Mouse (Mus musculus) mesoderm, embryonic 11.5 days (tissue): ENCODE measurements around the gene Gm11037.

Source experiments
- DNase-seq: peaks from one replicate; pipeline ENCODE4 v3.0.0-alpha.2; 2012; ENCODE audit warnings: low read depth, low spot score

The Gm11037 gene

GRCm38 (mm10) chr2:131128636-131129157 lies 4.6 kb upstream of the Gm11037 start:
- DNase-seq = no peak

GRCm38 (mm10) chr2:131129836-131130235 lies 3.5 kb upstream of the Gm11037 start:
- DNase-seq = no peak

GRCm38 (mm10) chr2:131130849-131131248 lies 2.4 kb upstream of the Gm11037 start:
- no peak for DNase-seq

DNA sequence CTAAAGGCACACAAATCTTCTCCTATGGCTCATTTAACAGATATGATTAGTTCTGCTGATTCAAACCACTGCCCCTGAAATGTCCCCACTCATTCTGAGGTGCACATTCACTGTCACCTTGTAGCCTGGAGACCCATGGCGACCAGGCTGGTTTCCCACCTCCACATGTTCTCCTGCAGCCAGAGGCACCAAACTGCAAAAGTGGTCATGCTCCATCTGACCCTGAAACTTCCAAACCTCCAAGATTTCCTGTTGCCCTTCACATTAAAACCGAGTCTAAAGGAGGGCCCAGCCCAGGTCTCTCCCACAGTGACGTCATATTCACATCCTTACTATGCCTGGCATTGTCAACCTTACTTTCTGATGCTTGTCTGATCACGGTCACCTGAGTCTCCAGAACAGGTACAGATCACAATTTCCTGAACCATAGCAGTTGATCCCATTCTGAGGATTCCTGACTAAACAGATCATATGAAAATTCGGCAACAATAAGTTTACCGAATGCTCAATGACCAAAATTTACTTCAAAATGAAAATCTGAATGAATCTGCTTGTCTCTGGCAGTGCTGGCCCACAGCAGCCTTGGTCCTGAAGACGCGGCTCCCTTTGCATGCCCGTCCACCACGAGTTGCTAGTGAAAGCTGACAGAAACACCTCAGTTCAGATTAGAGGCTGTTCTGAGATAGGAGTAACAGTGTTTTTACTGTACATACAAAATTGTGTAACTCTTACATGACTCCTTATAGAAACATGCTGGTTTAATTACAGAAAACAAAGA lies 997 bp upstream of the Gm11037 start:
- no peak for DNase-seq

DNA sequence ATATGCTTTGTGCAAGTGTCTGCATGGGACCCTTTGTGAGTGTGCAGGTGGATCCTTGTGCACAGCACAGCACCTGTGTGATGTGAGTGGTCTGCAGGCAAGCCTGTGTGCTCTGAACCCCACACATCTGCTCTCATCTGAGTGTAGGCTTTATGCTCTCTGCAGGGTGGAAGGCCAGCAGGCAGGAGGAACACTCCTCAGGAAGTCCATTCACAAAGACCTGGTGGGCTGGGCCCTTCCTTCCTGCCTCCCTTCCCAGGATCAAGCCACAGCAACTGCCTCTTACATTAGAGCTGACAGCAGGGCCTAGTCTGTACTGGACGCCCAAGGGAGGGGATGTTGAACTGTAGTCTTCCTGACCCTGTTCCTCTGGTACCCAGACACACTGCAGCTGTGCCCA lies 1.1 kb downstream of the Gm11037 start:
- DNase-seq = no peak

DNA sequence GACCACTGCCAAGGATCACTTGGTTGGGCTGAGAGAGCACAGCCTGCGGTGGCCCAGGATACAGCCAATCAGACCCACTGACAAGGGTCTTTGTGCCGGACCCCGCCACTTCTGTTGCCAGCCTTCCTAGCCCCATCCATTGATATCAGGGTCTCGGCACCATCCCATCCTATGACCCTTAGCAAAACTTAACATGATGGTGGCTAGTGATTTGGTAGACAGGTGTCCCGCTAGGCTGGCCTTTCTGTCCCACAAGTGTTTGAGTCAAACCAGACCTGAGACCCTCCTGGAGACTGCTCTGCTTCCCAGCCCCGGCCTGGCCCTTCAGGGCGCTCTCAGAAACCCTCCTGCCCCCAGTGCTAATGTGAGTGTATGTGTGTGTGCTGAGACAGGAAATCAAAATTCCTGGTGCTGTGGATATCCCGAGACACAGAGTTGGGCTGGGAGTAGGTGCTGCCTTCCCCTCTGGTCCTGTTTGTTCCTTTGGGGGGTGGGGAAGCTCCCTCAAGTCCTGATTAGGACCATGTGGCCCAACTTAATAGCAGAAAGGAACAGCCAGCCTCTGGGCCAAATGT lies 1.6 kb downstream of the Gm11037 start:
- DNase-seq = no peak

DNA sequence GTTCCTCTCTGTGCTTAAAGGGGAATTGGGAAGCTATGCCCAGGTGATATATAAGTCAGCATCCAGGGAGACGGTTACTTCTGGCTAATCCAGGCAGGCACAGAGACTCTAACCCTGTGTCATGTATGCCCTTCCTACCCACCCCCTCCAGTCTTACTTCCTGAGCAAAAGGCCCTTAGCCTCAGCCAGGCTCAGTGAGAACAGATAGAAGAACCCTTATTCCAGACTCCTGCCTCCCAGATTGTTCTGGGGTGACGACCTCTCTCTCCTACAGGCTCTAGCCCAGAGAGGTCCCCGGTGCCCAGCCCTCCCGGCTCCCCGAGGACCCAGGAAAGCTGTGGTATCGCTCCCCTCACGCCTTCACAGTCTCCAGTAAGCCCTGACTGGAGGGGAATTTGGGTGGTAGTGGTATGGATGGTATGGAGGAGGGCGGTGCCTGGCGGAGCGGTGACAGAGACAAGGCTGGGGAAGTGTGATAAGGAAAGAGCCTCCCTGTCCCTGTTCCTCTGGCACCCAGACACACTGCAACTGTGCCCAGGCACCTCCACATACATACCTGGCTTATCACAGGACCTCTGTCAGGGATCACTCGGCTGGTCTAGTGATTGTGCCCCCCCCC lies 2.3 kb downstream of the Gm11037 start:
- no peak for DNase-seq

GRCm38 (mm10) chr2:131138296-131138695 lies 5.0 kb downstream of the Gm11037 start:
- no peak for DNase-seq

DNA sequence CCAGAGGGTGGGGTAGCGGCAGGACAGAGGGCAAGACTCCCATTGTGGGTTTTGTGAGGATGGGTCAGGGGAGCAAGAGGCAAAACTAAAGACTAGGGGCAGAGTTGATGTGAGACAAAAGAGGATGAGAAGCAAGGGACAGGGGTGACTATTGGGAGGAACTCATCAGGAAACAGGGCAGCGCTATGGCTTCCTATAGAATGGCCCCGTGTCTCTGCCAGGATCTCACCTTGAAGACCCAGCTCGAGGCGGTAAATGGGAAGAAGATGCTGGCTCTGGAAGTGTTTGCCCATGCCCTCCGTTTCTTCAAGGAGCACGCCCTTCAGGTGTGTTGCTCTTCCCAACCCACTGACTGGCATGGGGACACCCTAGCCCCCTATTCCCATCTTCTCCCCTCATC lies 5.5 kb downstream of the Gm11037 start:
- DNase-seq = no peak

- DNase-seq = no peak
Observed at GRCm38 (mm10) chr2:131139287-131139686, 6.0 kb downstream of the Gm11037 start.

DNA sequence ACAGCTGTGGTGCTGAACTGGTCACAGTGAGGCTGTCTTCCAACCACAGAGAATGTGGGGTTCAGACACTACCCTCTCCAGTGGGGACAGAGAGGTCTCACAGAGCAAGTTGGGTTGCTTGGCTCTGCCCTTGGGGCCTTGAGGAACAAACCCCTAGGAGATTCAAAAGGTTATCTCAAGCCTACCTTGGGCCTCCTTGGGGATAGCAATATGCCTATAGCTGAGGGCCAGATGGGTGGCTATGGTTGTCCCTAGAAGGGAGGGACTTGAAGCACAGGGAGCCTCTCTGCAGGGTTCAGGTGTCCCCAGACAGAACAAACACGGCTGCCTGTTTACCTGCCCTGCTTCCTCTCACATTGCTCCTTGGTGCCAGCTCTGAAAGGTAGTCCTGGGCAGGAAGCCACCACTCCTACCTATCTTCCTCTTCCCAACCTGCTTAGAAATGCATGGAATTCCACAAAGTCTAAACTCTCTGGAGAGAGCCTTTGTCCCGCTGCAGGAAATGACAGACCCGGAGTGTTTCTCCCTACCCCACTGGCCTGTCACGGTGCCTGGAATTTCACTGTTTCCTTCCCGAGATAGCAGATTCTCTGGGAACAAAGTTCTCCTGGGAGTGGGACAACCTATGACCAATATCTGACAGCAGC lies 6.7 kb downstream of the Gm11037 start:
- no peak for DNase-seq

DNA sequence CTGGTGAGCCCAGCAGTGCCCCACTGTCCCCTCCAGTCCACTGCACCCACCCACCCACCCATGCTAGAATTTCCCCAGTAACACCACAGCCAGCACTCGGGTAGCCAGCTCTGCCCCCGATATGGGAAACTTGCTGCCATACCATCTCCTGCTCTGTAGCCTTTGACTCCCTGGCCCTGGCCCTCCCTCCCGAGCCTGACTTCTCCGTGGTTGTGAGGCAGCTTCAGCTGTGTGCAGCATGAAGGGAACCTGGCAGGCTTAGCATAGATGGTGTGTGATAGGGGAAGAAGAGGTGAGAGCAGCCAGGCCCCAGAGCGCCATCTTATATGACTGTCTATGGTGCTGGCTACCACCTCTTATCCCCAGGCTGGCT lies 7.2 kb downstream of the Gm11037 start:
- DNase-seq = no peak

- no peak for DNase-seq
Observed at GRCm38 (mm10) chr2:131141336-131141986, 8.2 kb downstream of the Gm11037 start.

DNA sequence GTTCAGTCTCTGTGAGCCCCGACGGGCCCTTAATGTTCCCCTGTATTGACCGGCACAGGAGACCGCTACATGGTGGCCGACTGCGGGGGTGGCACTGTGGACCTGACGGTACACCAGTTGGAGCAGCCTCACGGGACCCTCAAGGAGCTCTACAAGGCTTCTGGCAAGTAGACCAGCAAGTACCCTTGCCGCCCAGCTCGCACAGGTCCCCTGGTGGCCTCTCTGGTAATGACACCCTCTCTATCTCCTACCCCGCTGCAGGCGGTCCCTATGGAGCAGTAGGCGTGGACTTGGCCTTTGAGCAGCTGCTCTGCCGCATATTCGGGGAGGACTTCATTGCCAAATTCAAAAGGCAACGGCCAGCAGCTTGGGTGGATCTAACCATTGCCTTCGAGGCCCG lies 9.3 kb downstream of the Gm11037 start:
- DNase-seq = peak; percentile 80

DNA sequence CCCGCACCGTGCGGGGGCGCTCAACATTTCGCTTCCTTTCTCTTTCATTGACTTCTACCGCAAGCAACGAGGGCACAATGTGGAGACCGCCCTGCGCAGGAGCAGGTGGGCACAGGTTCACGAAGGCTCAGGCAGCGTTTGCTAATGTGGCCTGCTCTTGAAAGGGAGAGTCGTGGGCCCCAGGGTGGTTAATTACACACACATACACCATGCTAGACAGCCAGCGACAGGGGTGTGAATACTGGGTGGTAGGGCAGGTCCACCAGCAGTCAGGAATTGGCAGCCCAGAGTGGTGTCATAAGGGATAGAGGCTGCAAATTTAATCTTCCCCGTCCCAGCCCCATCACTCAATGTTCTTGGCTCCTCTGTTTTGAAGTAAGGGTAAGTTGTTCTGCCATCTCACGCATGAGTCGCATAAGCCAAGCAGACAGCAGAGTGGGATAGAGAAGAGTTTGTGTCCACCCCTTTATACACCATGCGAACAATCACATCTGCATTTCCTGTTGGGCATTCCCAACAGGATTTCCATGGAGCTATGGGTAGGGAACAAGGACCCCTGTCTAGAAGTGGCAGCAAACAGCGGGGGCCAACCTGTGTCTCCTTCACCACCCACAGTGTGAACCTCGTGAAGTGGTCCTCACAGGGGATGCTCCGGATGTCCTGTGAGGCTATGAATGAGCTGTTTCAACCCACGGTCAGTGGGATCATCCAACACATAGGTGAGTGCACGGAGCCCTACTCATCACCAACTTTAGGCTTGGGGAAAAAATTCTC lies 9.9 kb downstream of the Gm11037 start:
- no peak for DNase-seq

- DNase-seq = no peak
Observed at GRCm38 (mm10) chr2:131145121-131145520, 11.8 kb downstream of the Gm11037 start.

DNA sequence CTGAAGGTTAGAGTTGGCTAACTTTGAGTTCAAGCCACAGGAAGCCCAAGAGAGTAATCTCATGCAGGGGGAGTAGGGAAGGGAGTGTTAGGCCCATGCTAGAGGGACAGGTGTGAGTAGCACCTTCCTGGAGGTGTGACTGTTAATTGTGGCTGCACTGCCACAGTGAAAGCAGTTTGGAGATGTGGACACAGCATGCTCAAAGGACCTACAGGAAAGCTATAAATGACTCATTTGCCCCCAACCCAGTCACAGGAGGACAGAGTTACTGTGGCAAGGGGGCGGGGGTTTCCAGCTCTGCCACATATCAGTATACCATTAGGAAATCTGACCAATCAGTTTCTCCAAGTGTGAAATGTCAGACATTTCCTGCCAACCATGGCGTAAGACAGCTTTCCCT lies 12.2 kb downstream of the Gm11037 start:
- DNase-seq = no peak

DNA sequence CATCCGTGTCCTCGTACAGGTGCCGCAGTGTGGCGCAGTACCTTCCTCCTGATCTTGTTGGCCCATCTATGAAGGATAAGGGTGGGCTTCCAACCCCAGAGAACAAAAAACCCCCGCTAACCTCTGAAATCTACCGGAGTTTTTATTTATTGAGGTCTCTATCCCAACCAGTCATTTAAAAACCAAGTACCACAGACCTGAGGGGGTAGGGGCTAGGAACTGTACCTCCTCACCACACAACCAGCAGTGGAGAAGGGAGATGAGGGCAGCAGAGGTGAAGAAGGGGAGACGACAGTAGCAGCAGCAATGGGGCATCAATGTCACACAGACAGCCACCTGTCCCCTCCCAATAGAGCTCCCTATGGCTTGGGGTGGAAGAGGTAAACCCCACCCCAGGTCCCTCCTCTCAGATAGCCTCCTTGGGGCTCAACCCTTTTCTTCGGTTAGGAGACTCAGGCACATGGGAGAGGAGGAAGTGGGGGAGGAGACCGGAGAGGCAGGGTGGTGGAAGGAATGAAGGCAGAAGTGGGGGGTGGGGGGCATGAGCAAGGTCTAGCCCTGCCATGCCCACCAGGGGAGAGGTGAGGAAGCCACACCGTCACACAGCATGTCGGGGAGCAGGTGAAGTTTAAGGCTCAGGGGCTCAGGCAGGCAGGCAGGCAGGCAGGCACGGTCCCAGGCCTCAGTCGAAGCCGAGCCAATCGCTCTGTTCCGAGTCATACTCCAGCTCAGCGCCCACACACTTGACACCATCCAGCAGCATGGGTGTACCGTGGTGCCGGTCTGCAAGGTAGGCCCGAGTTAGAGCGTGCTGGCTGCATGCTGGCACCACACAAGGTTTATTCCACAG lies 13.1 kb downstream of the Gm11037 start:
- no peak for DNase-seq

- DNase-seq = no peak
Observed at GRCm38 (mm10) chr2:131147043-131147365, 13.7 kb downstream of the Gm11037 start.
